Mouse (Mus musculus) adrenal gland, adult 18-20 months (tissue): ENCODE measurements around the gene Gpr160. TPM values are rescaled to one million over a fixed set of nuclear protein-coding genes. Genes with fewer than 3 reads are reported as not detected.
"Not testable (repeated sequence)": the region's sequence is repeated elsewhere in the genome, so short reads cannot be mapped to it uniquely, and the experiment has no call there.

Experiments used
- DNase-seq, 2 experiments: peaks; one replicate each; pipeline ENCODE4 v3.0.0; 2021 to 2022; ENCODE audit warnings: low spot score in 2 of 2
- long read RNA-seq, 2 experiments: library from polyadenylated mRNA; stranded (forward); transcript quantifications; one replicate each; pipeline ENCODE4 v2.0.0; 2021
- total RNA-seq, 2 experiments: library from RNA; stranded (reverse); gene quantifications; 1 replicate in 1 of 2; 2 replicates in 1 of 2; pipeline ENCODE4 v1.2.3; 2021

Gene Gpr160
- 1 to 10 TPM; 1.2 to 1.8 TPM for total RNA-seq
- long read RNA-seq, experiment 1, partial matches to known transcripts: 0 of 3 reads
- long read RNA-seq, experiment 1, other reads (novel, unspliced or antisense): 3 of 3 reads
- long read RNA-seq, experiment 2, partial matches to known transcripts: 0 of 1 reads
- long read RNA-seq, experiment 2, other reads (novel, unspliced or antisense): 1 of 1 reads

DNA sequence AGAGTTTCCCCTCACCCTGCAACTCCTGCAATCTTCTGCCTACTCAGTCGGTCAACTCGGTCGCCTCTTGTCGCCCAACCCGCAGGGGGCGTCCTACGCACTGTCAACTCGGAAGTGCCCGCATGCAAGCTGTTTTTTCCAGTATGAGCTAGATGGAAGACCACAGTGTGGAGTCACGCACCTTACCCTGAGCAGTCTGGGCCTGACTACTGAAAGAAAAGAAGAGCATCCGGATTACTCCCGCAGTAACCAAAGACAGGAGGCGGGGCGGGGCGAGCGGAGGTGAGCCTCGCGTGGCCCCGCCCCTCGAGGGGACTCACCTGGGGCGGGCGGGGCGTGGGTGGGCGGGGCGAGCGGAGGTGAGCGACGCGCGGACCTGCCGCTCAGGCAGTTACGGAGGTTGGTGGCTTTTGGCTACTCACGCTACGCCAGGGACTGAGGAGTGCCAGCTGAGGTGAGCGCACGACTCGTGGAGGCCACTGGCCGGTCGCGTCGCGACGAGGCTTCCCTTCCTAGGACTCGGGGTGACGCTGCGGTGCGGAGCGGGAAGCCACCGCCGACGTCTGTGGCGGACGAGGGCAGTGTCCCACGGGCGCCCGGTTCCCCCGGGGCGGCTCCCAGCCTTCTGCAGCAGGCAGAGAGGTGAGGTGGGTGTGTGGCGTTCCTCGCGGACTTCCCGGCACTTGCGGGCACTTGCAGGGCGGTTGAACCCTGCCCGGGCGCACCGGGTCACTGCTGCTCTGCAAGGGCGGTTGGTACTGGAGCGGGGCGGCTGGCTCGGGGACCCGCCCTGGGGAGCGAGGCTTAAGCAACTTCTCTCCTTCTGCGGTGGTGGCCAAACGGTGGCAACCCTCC is at the start of gene Gpr160:
Gene Gpr160, plus strand, starts transcription at position 347 of the 855 bp plus-strand sequence.
- peak; percentile 60 to 69 for DNase-seq

DNA sequence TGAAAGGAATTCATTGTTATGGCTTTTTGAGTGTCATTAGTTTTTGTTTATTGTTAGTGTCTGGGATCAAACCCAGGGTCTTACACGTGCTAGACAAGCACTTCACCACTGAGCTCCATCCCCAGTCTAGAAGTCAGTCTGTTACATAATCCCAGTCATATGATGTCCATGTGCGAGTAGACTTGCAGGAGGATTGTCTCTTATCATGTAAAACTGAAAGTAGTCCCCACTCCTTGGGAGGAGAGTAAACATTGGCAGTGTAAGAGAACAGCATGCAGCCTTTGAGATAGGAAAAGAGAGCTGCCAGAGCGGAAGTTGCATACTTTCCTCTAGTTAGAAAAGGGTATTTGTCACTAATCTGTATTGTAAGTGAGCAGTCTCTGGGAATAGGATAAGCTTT is 42.9 kb upstream of the Gpr160 start:
- no peak for DNase-seq

DNA sequence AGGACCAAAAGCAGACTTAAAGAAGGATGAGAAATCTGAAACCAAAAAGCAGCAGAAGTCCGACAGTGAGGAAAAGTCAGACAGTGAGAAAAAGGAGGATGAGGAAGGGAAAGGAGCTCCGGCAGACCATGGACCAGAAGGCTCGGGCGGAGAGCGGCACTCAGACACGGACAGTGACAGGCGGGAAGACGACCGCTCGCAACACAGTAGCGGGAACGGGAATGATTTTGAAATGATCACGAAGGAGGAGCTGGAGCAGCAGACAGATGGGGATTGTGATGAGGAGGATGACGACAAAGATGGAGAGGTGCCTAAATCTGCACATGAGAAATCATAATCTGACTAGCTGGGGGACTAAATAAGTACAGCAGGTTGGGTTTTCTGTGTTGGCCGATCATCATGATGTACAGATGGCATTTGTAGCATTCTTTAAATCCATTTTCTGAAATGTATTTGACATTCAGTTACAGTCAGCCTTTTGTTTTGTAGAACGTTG is 37.1 kb upstream of the Gpr160 start:
- DNase-seq: no peak

GRCm38 (mm10) chr3:30822163-30822562 is 33.6 kb upstream of the Gpr160 start:
- no peak for DNase-seq

DNA sequence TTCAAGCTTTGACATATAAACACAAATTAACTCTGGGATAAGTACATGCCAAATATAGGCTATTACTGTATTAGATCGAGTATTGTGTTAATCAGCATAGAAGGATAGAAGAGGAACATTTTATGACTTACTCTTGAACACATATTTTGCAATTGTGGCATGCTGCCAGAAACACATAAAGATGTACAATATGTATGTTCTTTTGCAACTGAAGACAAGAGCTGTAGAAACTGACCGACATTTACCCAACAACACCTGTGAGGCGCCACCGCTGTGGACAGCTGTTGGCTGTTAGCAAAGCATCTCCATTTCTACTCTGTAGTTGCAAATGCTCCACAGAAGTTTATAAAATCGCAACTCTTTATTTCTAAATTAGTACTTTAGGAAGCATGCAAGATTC is 29.7 kb upstream of the Gpr160 start:
- no peak for DNase-seq

DNA sequence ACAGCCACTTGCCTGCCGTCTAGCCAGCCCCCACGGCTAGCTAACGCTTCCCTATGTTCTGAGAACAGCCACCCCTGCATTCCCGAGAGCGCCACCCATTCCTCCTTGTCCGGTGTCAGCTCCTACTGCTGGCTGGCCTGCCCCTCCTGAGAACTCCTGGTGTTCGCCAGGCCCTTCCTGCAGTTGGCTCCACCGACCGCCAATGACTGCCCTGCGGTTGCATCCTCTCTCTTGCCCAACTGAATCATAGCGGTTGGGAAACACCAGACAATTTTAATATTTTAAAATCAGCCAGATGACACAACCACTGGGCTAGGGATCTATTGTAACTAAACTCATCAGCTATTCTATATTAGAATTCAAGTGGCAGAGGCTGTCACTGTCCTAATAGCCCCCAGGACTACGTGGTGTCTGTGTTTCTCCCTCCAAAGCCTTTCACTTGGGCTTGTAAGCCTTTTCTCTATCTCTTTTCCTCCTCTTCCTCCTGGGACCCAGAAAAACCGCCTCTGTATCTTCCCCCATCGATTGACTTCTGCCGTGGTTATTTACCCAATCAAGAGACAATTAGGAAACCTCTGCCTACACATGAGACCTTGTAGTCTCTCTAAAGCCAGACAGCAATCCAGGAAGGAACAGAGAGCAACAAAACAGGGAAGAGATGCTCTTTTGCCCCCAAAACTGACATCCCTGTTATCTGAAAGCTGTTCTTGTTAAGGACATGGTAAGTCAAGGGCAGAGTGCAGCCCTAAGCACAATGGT is 23.7 kb upstream of the Gpr160 start:
- no peak for DNase-seq

GRCm38 (mm10) chr3:30833254-30833653 is 22.5 kb upstream of the Gpr160 start:
- DNase-seq: no peak

DNA sequence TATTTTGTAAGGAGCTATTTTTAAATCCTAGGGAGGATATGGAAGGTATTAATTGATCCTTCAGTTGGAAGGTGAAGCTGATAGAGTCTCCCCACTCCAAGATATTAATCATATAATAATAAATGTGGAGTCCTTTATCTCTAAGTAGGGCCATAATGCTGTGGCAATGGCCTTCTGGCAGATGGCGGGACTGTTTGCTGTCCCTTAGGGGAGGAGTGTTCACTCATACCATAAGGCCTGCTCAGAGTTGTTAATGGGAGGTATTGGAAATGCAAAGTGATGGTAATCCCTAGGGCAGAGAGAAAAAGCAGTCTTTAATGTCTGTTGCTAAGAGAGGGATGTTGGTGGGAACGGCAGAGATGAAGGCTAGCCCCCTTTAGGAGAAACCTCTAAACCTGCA is 10.0 kb upstream of the Gpr160 start:
- no peak for DNase-seq

DNA sequence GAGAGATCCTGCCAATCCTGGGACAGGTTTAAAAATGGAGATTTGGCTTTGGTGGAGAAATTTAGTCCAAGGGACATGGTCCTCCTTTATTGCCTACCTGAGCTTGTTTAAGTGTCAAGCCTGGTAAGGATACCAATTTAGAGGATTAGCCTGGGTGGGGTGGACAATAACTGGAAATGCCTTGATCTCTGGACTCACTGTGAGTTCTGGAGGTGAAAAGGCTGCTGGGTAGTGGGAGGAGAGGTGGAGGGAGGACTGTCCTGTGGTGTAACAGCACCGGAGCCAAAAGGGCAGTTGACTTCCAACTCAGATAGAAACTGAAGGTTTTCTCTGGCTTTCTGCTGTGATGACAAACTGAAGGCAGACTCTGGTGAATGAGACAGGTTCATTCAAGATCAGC is 8.3 kb upstream of the Gpr160 start:
- DNase-seq: no peak

DNA sequence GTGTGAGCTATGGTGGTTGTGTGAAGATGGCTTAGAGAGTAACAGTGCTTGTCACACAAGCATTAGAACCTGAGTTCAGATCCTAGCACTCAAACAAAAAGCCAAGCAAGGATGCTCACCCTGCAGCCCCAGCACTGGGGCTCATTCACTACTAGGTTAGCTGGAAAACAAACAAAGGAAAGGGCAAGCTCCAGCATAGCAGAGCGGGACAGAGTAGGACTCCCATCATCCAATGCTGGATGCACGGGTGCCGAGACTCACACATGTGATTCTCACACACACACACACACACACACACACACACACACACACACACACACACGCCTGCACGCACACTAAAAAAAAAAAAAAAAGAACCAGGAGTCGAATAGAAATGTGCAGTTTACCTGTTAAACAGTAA is 4.3 kb upstream of the Gpr160 start:
- no peak for DNase-seq

- DNase-seq: no peak
These were observed 2.2 kb upstream of the Gpr160 start for GRCm38 (mm10) chr3:30853596-30853995.

- DNase-seq: not testable (repeated sequence)
These were observed 3.8 kb downstream of the Gpr160 start for GRCm38 (mm10) chr3:30859599-30859998.

DNA sequence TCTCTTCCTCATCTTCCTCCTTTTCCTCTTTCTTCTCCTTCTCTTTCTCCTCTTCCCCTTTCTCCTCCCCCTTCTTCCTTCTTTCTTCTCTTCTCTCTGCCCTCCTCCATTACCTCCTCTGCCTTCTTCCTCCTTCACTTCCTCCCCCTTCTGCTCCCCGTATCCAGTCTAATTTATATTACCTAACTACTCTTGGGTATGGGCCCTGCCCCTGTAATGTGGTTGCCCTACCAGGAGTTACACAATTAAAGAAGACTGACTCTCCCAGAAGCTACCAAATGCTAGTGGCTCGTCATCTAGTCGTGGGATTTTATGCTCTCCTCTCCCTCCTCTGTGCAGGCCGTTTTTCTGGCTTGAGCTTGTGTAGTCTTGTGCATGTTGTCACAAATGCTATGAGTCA is 5.0 kb downstream of the Gpr160 start:
- no peak for DNase-seq

GRCm38 (mm10) chr3:30863712-30864435 is 8.1 kb downstream of the Gpr160 start:
- no peak for DNase-seq

- DNase-seq: no peak
These were observed 8.9 kb downstream of the Gpr160 start for GRCm38 (mm10) chr3:30864640-30865039.

GRCm38 (mm10) chr3:30868176-30868575 is 12.4 kb downstream of the Gpr160 start:
- DNase-seq: peak in 1 of 2 experiments; percentile 6

- no peak for DNase-seq
These were observed 12.9 kb downstream of the Gpr160 start for GRCm38 (mm10) chr3:30868625-30869024.

DNA sequence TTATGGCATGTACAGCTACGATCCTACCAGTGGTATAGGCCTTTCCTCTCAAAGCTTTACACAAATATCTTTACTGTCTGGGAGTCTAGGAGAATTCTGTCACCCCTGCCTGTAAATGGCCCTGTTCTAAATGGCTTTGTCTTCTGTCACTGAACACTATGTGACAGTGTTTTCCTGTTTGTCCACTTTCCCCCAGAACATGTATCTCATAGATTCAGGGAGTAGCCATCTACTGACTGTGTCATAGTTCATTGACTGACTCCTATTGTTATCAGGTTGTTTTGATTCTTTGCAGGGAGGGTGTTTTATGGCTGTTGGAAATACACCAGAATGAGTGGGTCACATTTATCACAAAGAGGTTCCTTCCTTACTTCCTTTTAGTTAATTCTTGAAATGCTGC is 14.2 kb downstream of the Gpr160 start:
- DNase-seq: no peak

- no peak for DNase-seq
These were observed 21.0 kb downstream of the Gpr160 start for GRCm38 (mm10) chr3:30876709-30877108.

- DNase-seq: no peak
These were observed 31.7 kb downstream of the Gpr160 start for GRCm38 (mm10) chr3:30887449-30887848.

- DNase-seq: no peak
These were observed 33.3 kb downstream of the Gpr160 start for GRCm38 (mm10) chr3:30889014-30889413.
